Mouse (Mus musculus) CH12.LX (cell line): Measurements from ENCODE around the gene Zfp58. TPM values are rescaled to one million over a fixed set of nuclear protein-coding genes. Genes with fewer than 3 reads are reported as not detected.

Experiments
- DNase-seq: peaks from one replicate; pipeline ENCODE4 v3.0.0-alpha.2; 2013; ENCODE audit errors: extremely low read depth
- H3K27ac ChIP-seq: 2 replicates; pipeline ENCODE4 v1.5.1; 2012; ENCODE audit warnings: low read depth, mild to moderate bottlenecking, control low read depth, moderate library complexity; ENCODE audit not compliant: insufficient read depth
- H3K27me3 ChIP-seq: replicated peaks from 2 replicates; pipeline ENCODE3; 2012; ENCODE audit warnings: inconsistent platforms
- H3K36me3 ChIP-seq, 2 experiments: replicated peaks in 1 of 2; 2 replicates each; pipeline versions ENCODE3 to v1.6.1; 2012; ENCODE audit warnings: inconsistent platforms in 1 of 2, low read length in 1 of 2, mild to moderate bottlenecking in 1 of 2, mixed read lengths in 1 of 2, moderate library complexity in 1 of 2; ENCODE audit not compliant: control insufficient read depth in 1 of 2, insufficient read depth in 1 of 2
- H3K4me1 ChIP-seq, 2 experiments: 2 replicates each; pipeline ENCODE4 v1.6.1; 2012; ENCODE audit warnings: inconsistent platforms in 1 of 2, moderate library complexity in 1 of 2; ENCODE audit not compliant: insufficient read depth in 2 of 2, control insufficient read depth in 1 of 2
- H3K4me2 ChIP-seq: 2 replicates; pipeline ENCODE4 v1.6.1; 2012; ENCODE audit warnings: low read depth, mild to moderate bottlenecking, control low read depth; ENCODE audit not compliant: poor library complexity, insufficient read depth, severe bottlenecking
- H3K4me3 ChIP-seq, 3 experiments: fragments of 150-350 bp in 1 of 3; sonication (generic) in 1 of 3; replicated peaks in 1 of 3; 2 replicates each; pipeline versions ENCODE3 to v1.5.1; 2011 to 2012; ENCODE audit warnings: low read depth in 2 of 3, low read length in 2 of 3, mild to moderate bottlenecking in 2 of 3, moderate library complexity in 2 of 3, control low read depth in 1 of 3, improper control_type of control experiment in 1 of 3, inconsistent platforms in 1 of 3, mixed read lengths in 1 of 3; ENCODE audit not compliant: poor library complexity in 1 of 3
- H3K79me2 ChIP-seq: replicated peaks from 2 replicates; pipeline ENCODE4 v1.6.1; 2012; ENCODE audit warnings: mild to moderate bottlenecking, moderate library complexity; ENCODE audit not compliant: control insufficient read depth, poor library complexity, insufficient read depth, severe bottlenecking; ENCODE audit errors: extremely low read depth
- H3K9ac ChIP-seq: 2 replicates; pipeline ENCODE4 v1.6.1; 2012; ENCODE audit warnings: low read depth, mild to moderate bottlenecking, control low read depth, moderate library complexity; ENCODE audit not compliant: insufficient read depth
- H3K9me3 ChIP-seq: replicated peaks from 2 replicates; pipeline ENCODE3; 2012; ENCODE audit warnings: low read length, inconsistent platforms, mixed read lengths
- BHLHE40 ChIP-seq: IDR thresholded peaks from 2 replicates; pipeline ENCODE4 v1.6.1; 2011; ENCODE audit warnings: mild to moderate bottlenecking, low read depth, low read length, improper control_type of control experiment
- CHD1 ChIP-seq: IDR thresholded peaks from 2 replicates; pipeline ENCODE4 v1.6.1; 2012; ENCODE audit warnings: low read depth, low read length, improper control_type of control experiment, inconsistent platforms
- CHD2 ChIP-seq: IDR thresholded peaks from 2 replicates; pipeline ENCODE4 v1.6.1; 2011; ENCODE audit warnings: low read length, improper control_type of control experiment
- CTCF ChIP-seq, 2 experiments: IDR thresholded peaks in 1 of 2; conservative IDR thresholded peaks in 1 of 2; 2 replicates each; pipeline ENCODE4 v1.5.1; 2011 to 2012; ENCODE audit warnings: low read depth in 2 of 2, low read length in 2 of 2, improper control_type of control experiment in 1 of 2, inconsistent platforms in 1 of 2, mild to moderate bottlenecking in 1 of 2, moderate library complexity in 1 of 2
- E2F4 ChIP-seq: IDR thresholded peaks from 2 replicates; pipeline ENCODE4 v1.6.1; 2011; ENCODE audit warnings: low read depth, low read length, improper control_type of control experiment; ENCODE audit not compliant: insufficient replicate concordance
- ELF1 ChIP-seq: IDR thresholded peaks from 2 replicates; pipeline ENCODE4 v1.6.1; 2014; ENCODE audit warnings: low read depth, mild to moderate bottlenecking, inconsistent platforms, low read length, improper control_type of control experiment
- EP300 ChIP-seq: IDR thresholded peaks from 2 replicates; pipeline ENCODE4 v1.6.1; 2011; ENCODE audit warnings: low read length, improper control_type of control experiment
- ETS1 ChIP-seq: conservative IDR thresholded peaks from 2 replicates; pipeline ENCODE4 v1.6.1; 2012; ENCODE audit warnings: low read depth, mild to moderate bottlenecking, inconsistent platforms, low read length, improper control_type of control experiment, moderate library complexity
- GABPA ChIP-seq: IDR thresholded peaks from 2 replicates; pipeline ENCODE4 v1.6.1; 2012; ENCODE audit warnings: low read depth, low read length, improper control_type of control experiment, inconsistent platforms; ENCODE audit not compliant: insufficient replicate concordance
- HCFC1 ChIP-seq: IDR thresholded peaks from 2 replicates; pipeline ENCODE4 v1.6.1; 2012; ENCODE audit warnings: low read depth, mild to moderate bottlenecking, inconsistent platforms, low read length, improper control_type of control experiment
- IRF4 ChIP-seq: IDR thresholded peaks from 2 replicates; pipeline ENCODE4 v1.6.1; 2014; ENCODE audit warnings: low read depth, mild to moderate bottlenecking, inconsistent platforms, low read length, improper control_type of control experiment
- JUN ChIP-seq: IDR thresholded peaks from 2 replicates; pipeline ENCODE4 v1.6.1; 2011; ENCODE audit warnings: low read depth, mild to moderate bottlenecking, low read length, improper control_type of control experiment, moderate library complexity; ENCODE audit not compliant: insufficient read depth
- JUND ChIP-seq: conservative IDR thresholded peaks from 2 replicates; pipeline ENCODE4 v1.6.1; 2011; ENCODE audit warnings: low read depth, low read length, improper control_type of control experiment
- KAT2A ChIP-seq: IDR thresholded peaks from 2 replicates; pipeline ENCODE4 v1.6.1; 2012; ENCODE audit warnings: low read length, improper control_type of control experiment, inconsistent platforms; ENCODE audit not compliant: insufficient replicate concordance
- MAFK ChIP-seq: IDR thresholded peaks from 2 replicates; pipeline ENCODE4 v1.6.1; 2011; ENCODE audit warnings: low read length, improper control_type of control experiment; ENCODE audit not compliant: insufficient replicate concordance
- MAX ChIP-seq: IDR thresholded peaks from 2 replicates; pipeline ENCODE4 v1.6.1; 2011; ENCODE audit warnings: low read length, improper control_type of control experiment
- MAZ ChIP-seq: IDR thresholded peaks from 2 replicates; pipeline ENCODE4 v1.6.1; 2012; ENCODE audit warnings: low read depth, mild to moderate bottlenecking, inconsistent platforms, low read length, improper control_type of control experiment, moderate library complexity
- MEF2A ChIP-seq: IDR thresholded peaks from 2 replicates; pipeline ENCODE4 v1.6.1; 2014; ENCODE audit warnings: low read depth, mild to moderate bottlenecking, inconsistent platforms, low read length, improper control_type of control experiment, borderline replicate concordance
- MXI1 ChIP-seq: IDR thresholded peaks from 2 replicates; pipeline ENCODE4 v1.6.1; 2011; ENCODE audit warnings: mild to moderate bottlenecking, low read depth, low read length, improper control_type of control experiment
- MYC ChIP-seq: IDR thresholded peaks from 2 replicates; pipeline ENCODE4 v1.6.1; 2011; ENCODE audit warnings: low read depth, mild to moderate bottlenecking, improper control_type of control experiment, low read length
- NELFE ChIP-seq: IDR thresholded peaks from 2 replicates; pipeline ENCODE4 v1.6.1; 2011; ENCODE audit warnings: low read depth, low read length, improper control_type of control experiment
- NRF1 ChIP-seq: IDR thresholded peaks from 2 replicates; pipeline ENCODE4 v1.6.1; 2014; ENCODE audit warnings: low read depth, mild to moderate bottlenecking, inconsistent platforms, low read length, improper control_type of control experiment, moderate library complexity
- PAX5 ChIP-seq: IDR thresholded peaks from 2 replicates; pipeline ENCODE4 v1.6.1; 2012; ENCODE audit warnings: low read length, inconsistent platforms, mixed read lengths
- POLR2A ChIP-seq: IDR thresholded peaks from 2 replicates; pipeline ENCODE4 v1.6.1; 2011; ENCODE audit warnings: low read depth, mild to moderate bottlenecking, improper control_type of control experiment, low read length
- POLR2AphosphoS2 ChIP-seq: IDR thresholded peaks from 2 replicates; pipeline ENCODE4 v1.6.1; 2011; ENCODE audit warnings: low read depth, low read length, improper control_type of control experiment
- RAD21 ChIP-seq: IDR thresholded peaks from 2 replicates; pipeline ENCODE4 v1.6.1; 2011; ENCODE audit warnings: low read depth, mild to moderate bottlenecking, low read length, improper control_type of control experiment, moderate library complexity
- RCOR1 ChIP-seq: conservative IDR thresholded peaks from 2 replicates; pipeline ENCODE4 v1.6.1; 2012; ENCODE audit warnings: low read depth, mild to moderate bottlenecking, inconsistent platforms, low read length, improper control_type of control experiment
- SIN3A ChIP-seq: IDR thresholded peaks from 2 replicates; pipeline ENCODE4 v1.6.1; 2012; ENCODE audit warnings: low read length, improper control_type of control experiment, inconsistent platforms
- SMC3 ChIP-seq: IDR thresholded peaks from 2 replicates; pipeline ENCODE4 v1.6.1; 2011; ENCODE audit warnings: low read depth, low read length, improper control_type of control experiment
- TBP ChIP-seq: conservative IDR thresholded peaks from 2 replicates; pipeline ENCODE4 v1.6.1; 2011; ENCODE audit warnings: low read depth, low read length, improper control_type of control experiment
- TCF12 ChIP-seq: IDR thresholded peaks from 2 replicates; pipeline ENCODE4 v1.6.1; 2014; ENCODE audit warnings: low read depth, mild to moderate bottlenecking, inconsistent platforms, low read length, improper control_type of control experiment
- UBTF ChIP-seq: IDR thresholded peaks from 2 replicates; pipeline ENCODE4 v1.6.1; 2012; ENCODE audit warnings: low read depth, mild to moderate bottlenecking, inconsistent platforms, low read length, improper control_type of control experiment, moderate library complexity
- USF1 ChIP-seq: IDR thresholded peaks from 2 replicates; pipeline ENCODE4 v1.6.1; 2014; ENCODE audit warnings: low read depth, mild to moderate bottlenecking, inconsistent platforms, low read length, improper control_type of control experiment
- USF2 ChIP-seq: conservative IDR thresholded peaks from 2 replicates; pipeline ENCODE4 v1.6.1; 2011; ENCODE audit warnings: low read depth, low read length, improper control_type of control experiment
- ZC3H11A ChIP-seq: IDR thresholded peaks from 2 replicates; pipeline ENCODE4 v1.6.1; 2012; ENCODE audit warnings: low read depth, mild to moderate bottlenecking, inconsistent platforms, low read length, improper control_type of control experiment
- ZKSCAN1 ChIP-seq: IDR thresholded peaks from 2 replicates; pipeline ENCODE4 v1.6.1; 2012; ENCODE audit warnings: low read depth, inconsistent platforms, low read length, improper control_type of control experiment, borderline replicate concordance
- ZMIZ1 ChIP-seq: IDR thresholded peaks from 2 replicates; pipeline ENCODE4 v1.6.1; 2012; ENCODE audit warnings: low read depth, mild to moderate bottlenecking, inconsistent platforms, low read length, improper control_type of control experiment
- ZNF384 ChIP-seq: IDR thresholded peaks from 2 replicates; pipeline ENCODE4 v1.6.1; 2012; ENCODE audit warnings: low read depth, low read length, improper control_type of control experiment, inconsistent platforms
- dilution Hi-C: fragments of 300-500 bp; cut with MboI; formaldehyde crosslinking; loops from 2 replicates; pipeline ENCODE4 v1.14.3; 2020; ENCODE audit warnings: low sequenced_read_pairs; ENCODE audit not compliant: extremely low pct_unique_long_range_greater_than_20kb, extremely low pct_ligation_motif_present
- in situ Hi-C: fragments of 300-500 bp; cut with MboI; formaldehyde crosslinking; loops from 3 replicates; pipeline ENCODE4 v1.14.3; 2019; ENCODE audit warnings: low sequenced_read_pairs, low pct_ligation_motif_present, low pct_unique_long_range_greater_than_20kb, mixed read lengths
- polyA plus RNA-seq: library from polyadenylated mRNA; unstranded; fragments of >175 nt; gene quantifications from 2 replicates; pipeline ENCODE4 v1.2.1, GENCODE M21; 2012; ENCODE audit warnings: low read depth; ENCODE audit not compliant: insufficient read length
- total RNA-seq, 2 experiments: library from RNA; depleted of rRNA; stranded (reverse); fragments of 300-350 nt in 1 of 2; fragments of >200 nt in 1 of 2; gene quantifications; 2 replicates each; pipeline ENCODE4 v1.2.3; 2012 to 2014

Zfp58 gene
- total and polyA plus RNA-seq, 3 experiments = 2.9 to 5.9 (median 4.3) TPM

- Histone ChIP-seq H3K9ac (peak within 1 kb of the TSS; percentile 49), H3K4me2 (peak within 1 kb of the TSS; percentile 94), H3K4me1 (peaks cover 6 to 30% of the 10 kb centered on the region in 2 experiments; a peak in 3 of 4 replicates), H3K27me3 (no peaks in the 10 kb centered on the region), H3K36me3 (peaks cover 4 to 13% of the 10 kb centered on the region in 2 experiments), H3K79me2 (peaks cover 34% of the 10 kb centered on the region), H3K27ac (peak within 1 kb of the TSS; percentile 37), H3K4me3 (peak within 1 kb of the TSS; percentile 80 to 96 (median 87)), H3K9me3 (no peaks in the 10 kb centered on the region)
- dilution Hi-C loops = no loop called here
- TF ChIP-seq ELF1 (peak; percentile 99), NELFE (peak; percentile 78), CHD1 (no peak), USF1 (no peak), USF2 (no peak), ZMIZ1 (peak; percentile 56; the same call in 1 of the 2 replicates), PAX5 (no peak), ZNF384 (no peak), MAFK (peak; percentile 44; the same call in 1 of the 2 replicates), BHLHE40 (no peak), RCOR1 (no peak; the same call in 1 of the 2 replicates), JUN (no peak), MAZ (peak; percentile 74; the same call in 1 of the 2 replicates), MEF2A (peak; percentile 55; the same call in 1 of the 2 replicates), E2F4 (no peak), ZKSCAN1 (peak; percentile 71), ETS1 (0 out of 2 replicates have a peak, but pooled peaks have one; percentile 37), IRF4 (peak; percentile 66; the same call in 1 of the 2 replicates), UBTF (no peak), CHD2 (no peak), RAD21 (no peak; the same call in 1 of the 2 replicates), POLR2A (peak; percentile 90), TCF12 (peak; percentile 83), KAT2A (peak; percentile 89; the same call in 1 of the 2 replicates), SIN3A (peak; percentile 91), SMC3 (no peak; the same call in 1 of the 2 replicates), MAX (no peak; the same call in 1 of the 2 replicates), CTCF (conservative IDR thresholded peaks at IDR 0.05 in 1 of 2, IDR thresholded peaks at IDR 0.05 in 1 of 2; ENCODE audit: low read depth in 2 of 2, low read length in 2 of 2) (peak in 1 of 2 experiments; percentile 6; a peak in 1 of 4 replicates), GABPA (peak; percentile 39; the same call in 1 of the 2 replicates), NRF1 (0 out of 2 replicates have a peak, but pooled peaks have one; percentile 13), EP300 (no peak), TBP (peak; percentile 94), POLR2AphosphoS2 (peak; percentile 83; the same call in 1 of the 2 replicates), ZC3H11A (no peak), HCFC1 (peak; percentile 96), MYC (no peak), JUND (no peak), MXI1 (peak; percentile 35; the same call in 1 of the 2 replicates)
- in situ Hi-C loops = no loop called here
- peak; percentile 97 for DNase-seq
Observed at GRCm38 (mm10) chr13:67525753-67526410, 25.5 kb upstream of the Zfp58 start, which contains the start of the genes Gm26965 and Zfp87. TSS of gene Gm26965 (minus strand) at chr13:67526151. TSS of gene Zfp87 (minus strand) at chr13:67526177.
